Mouse (Mus musculus) sigmoid colon, adult 10 weeks (tissue): Measurements from ENCODE around the gene Unc119. TPM values are rescaled to one million over a fixed set of nuclear protein-coding genes. Genes with fewer than 3 reads are reported as not detected.

Experiments used
- polyA plus RNA-seq: library from polyadenylated mRNA; stranded (reverse); fragments of 350-450 nt; fragmentation: Illumina TruSeq; extraction: RNeasy Lipid Tissue Mini Kit (QIAGEN cat#74804); gene quantifications from one replicate; pipeline ENCODE4 v1.2.3, GENCODE M21; 2014; ENCODE audit warnings: low read depth, low replicate concordance

Gene Unc119
- 5.4 TPM for polyA plus RNA-seq

GRCm38 (mm10) chr11:78343381-78344327, at the start of gene Unc119:
Gene Unc119, plus strand, starts transcription at chr11:78343482.

DNA sequence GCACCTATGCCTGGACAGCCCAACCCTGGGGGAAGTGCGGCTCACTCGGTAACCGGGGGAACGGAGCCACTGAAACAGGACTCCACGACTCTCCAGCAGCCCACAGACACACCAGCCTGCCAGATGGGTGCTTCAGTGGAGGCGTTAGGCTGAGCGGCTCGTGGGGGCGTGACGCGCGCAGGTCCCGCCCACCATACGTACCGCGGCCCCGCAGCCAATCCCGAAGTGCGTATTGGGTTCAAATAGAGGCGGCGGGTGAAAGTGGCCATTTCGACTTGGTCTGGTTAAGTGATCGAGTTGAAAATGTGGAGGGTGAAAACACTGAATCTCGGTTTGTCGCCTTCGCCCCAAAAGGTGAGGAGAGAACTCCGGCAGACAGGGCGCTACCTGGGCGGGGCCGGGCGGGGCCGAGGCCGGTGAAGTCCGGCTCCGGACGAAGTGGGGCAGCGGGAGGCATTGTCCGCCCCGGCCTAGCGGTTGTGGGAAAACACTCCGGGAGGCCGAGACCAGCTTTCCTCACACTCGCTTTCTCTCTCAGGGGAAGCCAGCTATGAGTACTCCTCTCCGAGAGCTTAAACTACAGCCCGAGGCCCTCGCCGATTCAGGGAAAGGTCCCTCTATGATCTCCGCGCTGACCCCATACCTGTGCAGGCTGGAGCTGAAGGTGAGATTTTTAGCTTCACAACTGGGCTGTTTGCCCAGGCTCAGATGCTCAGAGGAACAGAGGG, 41.8 kb upstream of the Unc119 start, which contains the start of gene Spag5:
Spag5 (plus strand) TSS at position 173 of the 728 bp plus-strand sequence.

DNA sequence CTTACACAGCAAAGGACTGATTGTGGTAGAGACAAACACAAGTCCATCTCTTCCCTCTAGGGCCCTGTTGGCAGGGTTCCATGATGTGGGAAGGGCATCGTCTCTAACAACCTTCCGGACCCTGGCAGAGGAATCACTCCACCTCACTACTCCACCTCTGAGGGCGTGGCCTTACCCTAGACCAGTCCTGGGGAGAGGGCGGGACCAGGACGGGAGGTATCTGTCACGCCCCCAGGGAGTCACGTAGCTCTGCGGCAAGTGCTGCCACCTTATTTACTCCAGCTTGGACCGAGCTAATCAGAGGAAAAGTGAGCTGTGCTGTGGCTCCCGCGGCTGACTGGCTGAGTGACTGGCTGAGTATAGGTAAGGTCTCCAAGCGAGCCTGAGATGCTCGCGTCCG, 20.4 kb upstream of the Unc119 start, which contains the start of gene Aldoc:
Aldoc (plus strand) TSS at position 109 of the 400 bp plus-strand sequence.

DNA sequence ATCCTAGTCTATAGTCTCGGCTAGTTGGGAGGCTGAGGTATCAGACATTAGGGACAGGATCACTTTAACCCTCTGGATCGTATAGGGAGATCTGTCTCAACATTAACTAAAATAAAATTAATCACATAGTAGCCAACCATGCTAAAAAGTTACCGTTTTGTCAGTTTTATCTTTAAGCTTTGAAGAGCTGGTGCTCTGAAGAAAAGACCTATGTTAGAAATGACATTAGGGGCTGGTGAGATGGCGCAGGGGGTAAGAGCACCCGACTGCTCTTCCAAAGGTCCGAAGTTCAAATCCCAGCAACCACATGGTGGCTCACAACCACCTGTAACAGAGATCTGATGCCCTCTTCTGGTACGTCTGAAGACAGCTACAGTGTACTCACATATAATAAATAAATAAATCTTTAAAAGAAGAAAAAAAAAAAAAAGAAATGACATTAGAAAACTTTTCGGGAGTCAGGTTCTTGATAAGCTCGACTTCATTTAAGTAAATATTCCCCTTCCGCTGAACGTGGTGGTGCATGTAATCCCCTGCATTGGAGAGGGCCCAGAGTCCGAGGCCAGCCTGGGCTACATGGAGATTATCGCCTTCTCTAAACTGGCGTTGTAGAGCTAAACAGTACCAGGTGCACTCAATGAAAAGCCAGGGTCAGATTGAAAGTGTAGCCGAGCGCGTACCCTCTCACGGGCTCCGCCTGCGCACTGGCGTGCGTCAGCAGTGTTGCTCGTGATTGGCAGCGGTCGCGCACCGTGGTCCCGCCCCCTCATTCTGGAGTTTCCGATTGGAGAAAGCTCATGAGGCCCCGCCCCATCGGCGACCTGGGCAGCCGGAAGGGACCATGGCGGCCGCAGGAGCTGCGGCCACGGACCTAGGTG, 15.4 kb upstream of the Unc119 start, which contains the start of gene Pigs:
Pigs (plus strand) TSS at position 782 of the 878 bp plus-strand sequence.

DNA sequence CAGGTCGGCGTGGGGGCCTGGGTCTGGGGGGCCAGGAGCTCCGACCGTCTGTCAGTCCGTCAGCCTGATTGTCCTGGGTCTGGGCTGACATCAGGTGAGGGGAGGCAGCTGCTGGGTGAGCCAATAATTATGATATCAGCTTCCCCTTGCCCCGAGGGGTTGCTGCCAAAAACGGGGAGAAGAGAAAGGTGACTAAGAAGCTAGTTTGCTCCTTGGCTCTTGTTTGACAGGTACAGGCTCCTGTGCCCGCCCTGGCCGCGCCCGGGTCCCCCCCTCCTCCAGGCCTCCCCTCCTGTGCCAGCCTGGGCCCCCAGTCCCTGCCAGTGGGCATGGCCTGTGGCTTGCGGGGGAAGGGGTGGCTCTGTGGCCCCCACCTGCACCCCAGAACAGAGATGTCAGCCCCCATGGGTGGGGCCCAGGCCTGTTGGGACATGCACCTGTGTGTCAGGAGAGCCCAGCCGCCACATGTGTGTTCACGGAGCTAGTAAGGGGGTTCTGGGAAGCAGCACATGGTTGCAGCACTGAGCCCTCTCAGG, 43.3 kb downstream of the Unc119 start, which contains the start of gene Foxn1:
Foxn1 (minus strand) TSS at position 51 of the 536 bp plus-strand sequence.

Other genes with a start within 250 kb of the Unc119 start
- gene Fam222b, start 248.8 kb upstream of the Unc119 start, polyA plus RNA-seq, result 4.8 TPM
- 1.7 TPM for gene Traf4, start 177.9 kb upstream of the Unc119 start, polyA plus RNA-seq
- 5.9 TPM for gene Nek8, start 166.8 kb upstream of the Unc119 start, polyA plus RNA-seq
- gene Tlcd1, start 166.8 kb upstream of the Unc119 start, polyA plus RNA-seq, result 14.3 TPM
- 813 TPM for gene Rpl23a, start 159.9 kb upstream of the Unc119 start, polyA plus RNA-seq
- gene Rab34, start 155.1 kb upstream of the Unc119 start, polyA plus RNA-seq, result 2.9 TPM
- 2.4 TPM for gene Proca1, start 150.1 kb upstream of the Unc119 start, polyA plus RNA-seq
- gene Sdf2, start 97.7 kb upstream of the Unc119 start, polyA plus RNA-seq, result 31.9 TPM
- 14.0 TPM for gene Supt6, start 97.5 kb upstream of the Unc119 start, polyA plus RNA-seq
- 71.0 TPM for gene 2610507B11Rik, start 81.7 kb upstream of the Unc119 start, polyA plus RNA-seq
- 2.0 TPM for gene BC030499, start 52.6 kb upstream of the Unc119 start, polyA plus RNA-seq
- gene Spag5, start 42.0 kb upstream of the Unc119 start, polyA plus RNA-seq, result 3.8 TPM
- gene Aldoc, start 20.5 kb upstream of the Unc119 start, polyA plus RNA-seq, result 9.2 TPM
- gene Pigs, start 15.1 kb upstream of the Unc119 start, polyA plus RNA-seq, result 4.0 TPM
- gene Foxn1, start 43.1 kb downstream of the Unc119 start, polyA plus RNA-seq, result 0.16 TPM
- gene Slc13a2, start 78.7 kb downstream of the Unc119 start, polyA plus RNA-seq, result 17.2 TPM
- gene Slc46a1, start 122.2 kb downstream of the Unc119 start, polyA plus RNA-seq, result 2.1 TPM
- gene Sarm1, start 154.3 kb downstream of the Unc119 start, polyA plus RNA-seq, result not detected
- not detected for gene Vtn, start 155.6 kb downstream of the Unc119 start, polyA plus RNA-seq
- not detected for gene Sebox, start 160.0 kb downstream of the Unc119 start, polyA plus RNA-seq
- 18.7 TPM for gene Tmem199, start 168.7 kb downstream of the Unc119 start, polyA plus RNA-seq
- 14.1 TPM for gene Poldip2, start 168.7 kb downstream of the Unc119 start, polyA plus RNA-seq
- gene Tnfaip1, start 192.8 kb downstream of the Unc119 start, polyA plus RNA-seq, result 41.1 TPM
- gene Ift20, start 192.9 kb downstream of the Unc119 start, polyA plus RNA-seq, result 45.6 TPM
- gene Tmem97, start 207.3 kb downstream of the Unc119 start, polyA plus RNA-seq, result 33.0 TPM